Mouse (Mus musculus): ENCODE results near the gene Atad2b.

DNA sequence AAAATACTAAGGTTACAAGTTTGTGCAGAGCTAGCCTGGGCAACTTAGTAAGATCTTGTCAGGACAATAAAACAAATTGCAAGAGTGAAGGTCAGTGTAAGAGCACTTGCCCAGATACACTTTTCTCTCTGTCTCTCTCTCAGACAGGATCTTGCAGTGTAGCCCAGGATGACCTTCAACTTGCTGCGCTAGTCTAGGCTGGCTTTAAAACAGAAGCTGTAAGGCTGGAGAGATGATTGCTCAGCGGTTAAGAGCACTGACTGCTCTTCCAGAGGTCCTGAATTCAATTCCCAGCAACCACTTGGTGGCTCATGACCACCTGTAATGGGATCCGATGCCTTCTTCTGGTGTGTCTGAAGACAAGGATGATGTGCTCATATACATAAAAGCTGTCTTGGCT, 2.2 kb upstream of the Atad2b start:
- TF ChIP-seq ZNF384 (IDR thresholded peaks at IDR 0.05; ENCODE audit: low read depth, low read length) = no peak
- no peak for TF ChIP-seq HCFC1 (IDR thresholded peaks at IDR 0.05; ENCODE audit: borderline replicate concordance, insufficient read depth, low read length)
- TF ChIP-seq ZC3H11A (IDR thresholded peaks at IDR 0.05; ENCODE audit: borderline replicate concordance, low read depth, low read length) = no peak
- no peak for TF ChIP-seq MAFK (IDR thresholded peaks at IDR 0.05; ENCODE audit: insufficient read depth, low read depth, low read length)
- TF ChIP-seq CHD2 (IDR thresholded peaks at IDR 0.05; ENCODE audit: low read depth, low read length) = no peak

All from ES-E14 (cell line).